Mouse (Mus musculus): Measurements from ENCODE around the gene Klhdc7b. TPM values are rescaled to one million over a fixed set of nuclear protein-coding genes. Genes with fewer than 3 reads are reported as not detected.
A peak's percentile ranks its signal among the peaks of the same experiment; 100 is the strongest.

The Klhdc7b gene
- total RNA-seq, 2 experiments from 2014 or later: not detected

GRCm38 (mm10) chr15:89373762-89374248 lies 10.9 kb upstream of the Klhdc7b start, which contains the start of gene Sco2:
Sco2 (minus strand) TSS chr15:89373846.
- ATAC-seq (replicated peaks; ENCODE audit: low FRiP score, low TSS enrichment, poor library complexity, severe bottlenecking): peak; percentile 34

- no peak for ATAC-seq (replicated peaks; ENCODE audit: low FRiP score, low TSS enrichment, poor library complexity, severe bottlenecking)
Measured at GRCm38 (mm10) chr15:89374340-89374739, 10.4 kb upstream of the Klhdc7b start.

GRCm38 (mm10) chr15:89374801-89375534 lies 9.7 kb upstream of the Klhdc7b start:
- no peak for ATAC-seq (replicated peaks; ENCODE audit: low FRiP score, low TSS enrichment, poor library complexity, severe bottlenecking)

GRCm38 (mm10) chr15:89376040-89376439 lies 8.7 kb upstream of the Klhdc7b start:
- ATAC-seq (replicated peaks; ENCODE audit: low FRiP score, low TSS enrichment, poor library complexity, severe bottlenecking): no peak

GRCm38 (mm10) chr15:89376957-89377356 lies 7.8 kb upstream of the Klhdc7b start, which contains the start of gene Tymp:
Tymp (minus strand) TSS chr15:89377039.
- ATAC-seq (replicated peaks; ENCODE audit: low FRiP score, low TSS enrichment, poor library complexity, severe bottlenecking): no peak

GRCm38 (mm10) chr15:89377362-89377761 lies 7.4 kb upstream of the Klhdc7b start:
- ATAC-seq (replicated peaks; ENCODE audit: low FRiP score, low TSS enrichment, poor library complexity, severe bottlenecking): no peak

- peak; percentile 0; the same call in 1 of the 2 replicates for ATAC-seq (replicated peaks; ENCODE audit: low FRiP score, low TSS enrichment, poor library complexity, severe bottlenecking)
Measured at GRCm38 (mm10) chr15:89377938-89378828, 6.5 kb upstream of the Klhdc7b start.

GRCm38 (mm10) chr15:89378831-89379401 lies 5.8 kb upstream of the Klhdc7b start, which contains the start of gene Odf3b:
Odf3b (minus strand) TSS chr15:89379282.
- peak; percentile 40 for ATAC-seq (replicated peaks; ENCODE audit: low FRiP score, low TSS enrichment, poor library complexity, severe bottlenecking)

GRCm38 (mm10) chr15:89379429-89379828 lies 5.3 kb upstream of the Klhdc7b start:
- ATAC-seq (replicated peaks; ENCODE audit: low FRiP score, low TSS enrichment, poor library complexity, severe bottlenecking): peak; percentile 76

- ATAC-seq (replicated peaks; ENCODE audit: low FRiP score, low TSS enrichment, poor library complexity, severe bottlenecking): no peak
Measured at GRCm38 (mm10) chr15:89387127-89387526, 2.4 kb downstream of the Klhdc7b start.

GRCm38 (mm10) chr15:89390081-89390480 lies 5.4 kb downstream of the Klhdc7b start:
- no peak for ATAC-seq (replicated peaks; ENCODE audit: low FRiP score, low TSS enrichment, poor library complexity, severe bottlenecking)

GRCm38 (mm10) chr15:89396883-89397282 lies 12.2 kb downstream of the Klhdc7b start:
- ATAC-seq (replicated peaks; ENCODE audit: low FRiP score, low TSS enrichment, poor library complexity, severe bottlenecking): no peak

GRCm38 (mm10) chr15:89398146-89398545 lies 13.4 kb downstream of the Klhdc7b start:
- ATAC-seq (replicated peaks; ENCODE audit: low FRiP score, low TSS enrichment, poor library complexity, severe bottlenecking): no peak

GRCm38 (mm10) chr15:89399716-89400115 lies 15.0 kb downstream of the Klhdc7b start:
- no peak for ATAC-seq (replicated peaks; ENCODE audit: low FRiP score, low TSS enrichment, poor library complexity, severe bottlenecking)

- ATAC-seq (replicated peaks; ENCODE audit: low FRiP score, low TSS enrichment, poor library complexity, severe bottlenecking): no peak
Measured at GRCm38 (mm10) chr15:89402471-89402870, 17.8 kb downstream of the Klhdc7b start.

- no peak for ATAC-seq (replicated peaks; ENCODE audit: low FRiP score, low TSS enrichment, poor library complexity, severe bottlenecking)
Measured at GRCm38 (mm10) chr15:89404831-89405623, 20.3 kb downstream of the Klhdc7b start.

- ATAC-seq (replicated peaks; ENCODE audit: low FRiP score, low TSS enrichment, poor library complexity, severe bottlenecking): no peak
Measured at GRCm38 (mm10) chr15:89406691-89407090, 22.0 kb downstream of the Klhdc7b start.

- no peak for ATAC-seq (replicated peaks; ENCODE audit: low FRiP score, low TSS enrichment, poor library complexity, severe bottlenecking)
Measured at GRCm38 (mm10) chr15:89410118-89410517, 25.4 kb downstream of the Klhdc7b start, which contains the start of gene Syce3. Syce3 (minus strand) TSS chr15:89410503.

GRCm38 (mm10) chr15:89415282-89415681 lies 30.6 kb downstream of the Klhdc7b start:
- ATAC-seq (replicated peaks; ENCODE audit: low FRiP score, low TSS enrichment, poor library complexity, severe bottlenecking): no peak

All from megakaryocyte-erythroid progenitor cell, adult 5-6 weeks (primary cell).